Mouse (Mus musculus) brain, embryonic 18.5 days (tissue): Measurements from ENCODE around the gene Tmem101.

Source experiments
- DNase-seq: peaks from one replicate; pipeline ENCODE4 v3.0.0-alpha.2; 2012; ENCODE audit warnings: low read depth, low spot score

The Tmem101 gene

DNA sequence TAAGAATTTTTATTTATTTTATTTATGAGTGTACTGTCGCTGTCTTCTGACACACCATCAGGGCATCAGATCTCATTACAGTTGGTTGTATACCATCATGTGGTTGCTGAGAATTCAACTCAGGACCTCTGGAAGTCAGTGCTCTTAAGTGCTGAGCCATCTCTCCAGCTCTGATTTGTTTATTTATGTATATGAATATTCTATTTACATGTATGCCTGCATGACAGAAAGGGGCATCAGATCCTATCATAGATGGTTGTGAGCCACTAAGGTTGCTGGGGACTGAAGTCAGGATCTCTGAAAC is 534 bp upstream of the Tmem101 start:
- no peak for DNase-seq

DNA sequence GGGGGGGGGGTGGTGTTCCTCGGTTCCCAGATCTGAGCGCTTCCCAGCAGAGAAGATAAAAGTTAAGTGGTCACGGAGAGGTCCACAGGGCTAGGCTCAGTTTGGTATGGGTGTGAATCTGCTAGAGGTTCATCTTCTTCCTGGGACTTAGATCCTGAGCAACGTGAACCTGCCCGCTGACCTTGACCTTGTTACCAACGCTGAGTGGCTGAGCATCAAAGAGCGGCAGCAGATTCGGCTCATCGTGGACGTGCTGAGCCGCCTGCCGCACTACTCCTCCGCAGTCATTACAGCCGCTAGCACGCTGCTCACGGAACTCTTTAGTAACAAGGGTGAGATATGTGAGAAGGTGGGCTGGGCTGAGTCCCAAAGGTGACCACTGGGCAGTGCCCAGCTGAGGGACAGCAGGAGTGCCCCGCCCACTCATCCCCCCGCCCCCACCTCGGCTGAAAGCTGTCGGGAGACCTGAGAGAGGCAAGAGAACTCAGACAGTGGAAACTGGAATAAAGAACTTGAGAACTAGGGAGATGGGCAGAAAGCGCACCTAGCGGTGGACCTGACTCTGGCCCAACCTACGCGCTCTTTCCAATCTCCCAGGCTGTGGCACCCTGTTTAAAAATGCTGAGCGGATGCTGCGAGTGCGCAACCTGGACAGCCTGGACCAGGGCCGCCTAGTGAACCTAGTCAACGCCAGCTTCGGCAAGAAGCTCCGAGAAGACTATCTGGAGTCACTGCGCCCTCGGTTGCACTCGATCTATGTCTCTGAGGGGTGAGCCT is 8.8 kb downstream of the Tmem101 start:
- DNase-seq: no peak

DNA sequence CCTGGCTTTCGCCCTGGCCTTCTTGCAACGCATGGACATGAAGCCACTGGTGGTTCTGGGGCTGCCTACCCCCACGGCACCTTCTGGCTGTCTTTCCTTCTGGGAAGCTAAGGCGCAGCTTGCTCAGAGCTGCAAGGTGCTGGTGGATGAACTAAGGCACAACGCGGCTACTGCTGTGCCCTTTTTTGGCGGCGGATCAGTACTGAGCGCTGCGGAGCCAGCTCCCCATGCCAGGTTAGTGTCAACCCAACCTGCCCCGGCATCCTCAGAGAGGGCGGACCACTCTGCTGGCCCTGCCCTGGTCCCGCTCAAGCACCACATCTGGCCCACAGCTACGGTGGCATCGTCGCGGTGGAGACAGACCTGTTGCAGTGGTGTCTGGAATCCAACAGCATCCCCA is 9.7 kb downstream of the Tmem101 start:
- DNase-seq: no peak

DNA sequence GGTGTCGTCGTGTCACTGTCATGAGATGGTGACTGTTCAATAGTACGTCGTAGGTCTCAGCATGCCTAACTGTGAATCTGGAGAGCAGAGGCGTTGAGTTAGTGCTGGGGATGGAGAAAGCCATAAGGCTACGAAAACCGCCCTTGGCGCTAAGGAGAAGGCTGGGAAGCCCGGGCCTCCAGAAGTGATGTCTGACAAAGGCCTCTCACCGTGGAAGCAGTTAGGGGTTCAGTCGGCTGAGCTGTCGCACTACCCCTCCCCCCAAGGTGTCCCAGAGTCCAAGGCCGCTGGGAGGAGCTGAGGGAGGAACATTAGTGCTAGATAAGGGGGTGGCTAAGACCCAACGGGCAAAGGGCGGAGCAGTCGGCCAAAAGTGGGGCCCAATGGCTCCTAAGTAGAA is 10.2 kb downstream of the Tmem101 start:
- DNase-seq: no peak

DNA sequence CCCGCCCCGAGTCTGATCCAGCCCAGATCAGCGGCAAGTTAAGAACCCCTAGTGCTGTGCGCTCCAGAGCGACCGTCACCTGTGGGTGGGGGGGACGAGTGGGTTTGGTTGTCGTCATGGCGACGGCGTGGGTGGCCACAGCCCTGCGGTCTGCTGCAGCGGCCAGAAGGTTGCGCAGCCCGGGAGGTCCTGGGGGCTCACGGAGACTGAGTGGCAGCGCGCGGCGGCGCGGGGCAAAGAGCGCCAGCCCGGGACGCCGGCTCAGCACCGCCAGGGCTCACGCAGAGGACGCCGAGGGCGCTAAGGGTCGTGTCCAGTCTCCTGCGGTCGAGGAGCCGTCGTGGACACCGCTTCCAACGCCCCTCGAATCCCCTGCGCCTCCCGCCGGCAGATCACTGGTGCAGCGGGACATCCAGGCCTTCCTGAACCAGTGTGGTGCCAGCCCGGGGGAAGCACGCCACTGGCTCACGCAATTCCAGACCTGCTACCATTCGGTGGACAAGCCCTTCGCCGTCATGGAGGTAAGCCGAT is 10.7 kb downstream of the Tmem101 start, which contains the start of gene Nags:
Gene Nags, plus strand, starts transcription at position 43 of the 531 bp plus-strand sequence.
- no peak for DNase-seq

DNA sequence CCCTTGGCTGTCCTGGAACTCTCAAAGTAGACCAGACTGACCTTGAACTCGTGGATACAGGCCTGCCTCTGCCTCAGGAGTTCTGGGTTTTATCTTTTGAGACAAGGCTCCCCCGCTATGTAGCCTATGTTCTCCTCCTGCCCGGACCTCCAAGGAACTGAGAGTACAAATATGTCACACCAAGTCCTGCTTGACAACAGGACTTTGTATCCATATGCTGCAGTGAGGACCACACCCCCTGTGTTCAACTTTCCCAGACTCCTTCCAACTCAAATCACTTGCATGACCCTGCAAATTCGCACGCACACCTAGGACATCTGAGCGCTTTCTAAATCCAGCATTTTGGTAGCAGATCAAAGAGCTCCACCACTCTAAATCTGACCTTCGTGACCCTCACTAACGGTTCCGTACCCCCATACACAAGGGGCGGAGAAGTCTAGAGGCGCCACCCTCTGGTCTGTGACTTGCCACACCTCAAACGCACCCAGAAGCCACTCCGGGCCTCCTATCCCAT is 11.2 kb downstream of the Tmem101 start:
- DNase-seq: no peak

DNA sequence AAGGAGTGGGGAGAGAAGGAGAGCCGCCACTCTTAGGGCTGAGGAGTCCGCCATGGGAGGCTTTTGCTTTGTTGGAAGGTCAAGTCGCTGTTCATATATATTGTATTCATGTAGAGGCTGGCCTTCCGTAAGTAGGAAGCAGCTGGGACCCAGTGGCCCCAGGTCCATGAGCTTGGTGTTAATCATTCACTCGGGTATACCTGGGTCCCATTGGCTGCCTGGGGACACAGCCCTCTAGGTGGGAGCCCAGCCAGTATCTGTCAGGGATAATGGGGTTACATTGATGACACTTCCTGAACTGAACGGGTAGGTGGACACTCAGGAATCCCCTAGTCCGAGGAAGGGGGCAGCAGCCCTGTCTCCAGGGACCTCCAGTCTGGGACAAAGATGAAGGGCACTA is 13.8 kb downstream of the Tmem101 start:
- no peak for DNase-seq

DNA sequence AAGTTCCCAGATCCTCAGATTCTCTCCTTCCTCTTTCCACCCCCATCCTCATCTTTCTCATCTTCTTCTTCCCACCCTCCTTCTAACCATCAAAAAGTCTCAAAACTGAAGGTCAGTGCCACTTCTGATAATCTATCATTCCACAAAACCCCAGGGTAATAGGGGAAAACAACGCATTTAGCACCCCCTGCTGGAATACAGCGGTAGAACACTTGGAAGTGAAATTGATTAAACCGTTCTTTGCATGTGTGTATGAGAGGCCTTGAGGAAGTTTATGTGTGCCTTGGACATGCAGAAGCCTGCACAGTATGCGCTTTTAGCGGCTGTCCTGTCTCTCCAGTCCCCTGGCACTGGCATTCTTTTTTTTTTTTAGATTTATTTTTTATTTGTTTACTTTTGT is 15.7 kb downstream of the Tmem101 start:
- peak; percentile 16 for DNase-seq

DNA sequence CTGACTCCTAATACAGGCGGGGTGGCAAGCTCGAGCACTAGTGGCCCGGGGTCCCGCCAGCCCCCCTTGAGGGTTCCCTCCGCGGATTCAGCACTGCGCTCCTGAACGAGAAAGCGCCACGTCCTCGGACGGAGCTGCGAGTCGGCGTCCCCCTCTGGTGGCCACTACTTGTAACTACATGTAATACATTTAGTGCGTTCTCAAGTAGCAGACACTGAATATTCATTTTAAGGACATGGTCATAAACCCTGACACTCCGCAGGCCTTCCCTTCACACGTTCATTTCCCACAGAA is 17.8 kb downstream of the Tmem101 start:
- peak; percentile 24 for DNase-seq

DNA sequence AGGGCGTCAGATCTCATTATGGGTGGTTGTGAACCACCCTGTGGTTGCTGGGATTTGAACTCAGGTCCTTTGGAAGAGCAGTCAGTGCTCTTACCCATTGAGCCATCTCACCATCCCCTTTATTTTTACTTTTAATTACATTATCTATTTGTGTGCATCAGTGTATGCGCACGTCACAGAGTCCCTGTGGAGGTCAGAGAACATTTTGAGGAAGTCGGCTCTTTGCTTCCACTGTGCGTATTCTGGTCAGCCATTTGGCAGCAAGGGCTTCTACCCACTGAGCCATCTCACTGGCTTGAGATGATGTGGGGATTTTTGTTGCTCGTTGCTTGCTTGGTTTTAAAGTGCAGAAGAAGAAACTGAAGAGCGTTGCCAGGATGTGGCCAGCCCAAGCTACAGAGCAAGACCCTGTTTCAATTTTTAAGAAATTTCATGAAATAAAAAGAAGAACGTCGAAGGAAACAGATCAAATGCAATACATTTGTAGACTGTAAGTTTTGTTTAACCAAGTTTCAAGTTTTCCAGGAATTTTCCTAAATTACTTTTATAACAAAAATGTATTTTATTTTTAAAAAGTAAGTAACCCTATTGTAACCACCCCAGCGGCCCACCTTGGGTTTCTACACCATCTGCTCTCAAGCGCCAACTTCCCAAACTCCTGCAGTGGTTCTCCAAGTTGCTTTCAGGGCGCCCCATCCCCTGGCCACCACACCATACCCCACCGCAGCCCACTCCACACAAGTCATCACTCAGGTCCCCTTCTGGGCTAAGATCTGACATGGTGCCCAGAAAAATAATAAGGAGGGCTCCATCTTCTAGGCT is 18.4 kb downstream of the Tmem101 start:
- no peak for DNase-seq

DNA sequence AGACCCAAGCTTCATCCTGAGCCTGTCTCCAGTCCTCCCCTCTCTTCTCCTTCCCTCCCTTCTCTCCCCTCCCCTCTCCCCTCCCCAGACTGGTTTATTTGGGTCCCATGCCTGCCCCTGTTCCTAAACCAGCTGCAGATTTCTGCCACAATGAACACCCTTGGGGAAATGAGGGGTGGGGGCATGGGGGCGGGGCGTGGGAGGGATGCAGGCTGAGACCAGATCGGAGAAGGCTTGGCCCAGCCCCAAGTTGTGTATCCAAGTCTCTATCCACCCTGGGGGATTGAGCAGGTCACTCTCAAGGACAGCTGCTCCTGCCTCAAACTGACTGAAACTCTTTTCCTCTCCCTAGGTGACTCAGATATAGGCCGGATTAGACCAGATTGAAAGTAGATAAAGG is 21.7 kb downstream of the Tmem101 start:
- DNase-seq: no peak

DNA sequence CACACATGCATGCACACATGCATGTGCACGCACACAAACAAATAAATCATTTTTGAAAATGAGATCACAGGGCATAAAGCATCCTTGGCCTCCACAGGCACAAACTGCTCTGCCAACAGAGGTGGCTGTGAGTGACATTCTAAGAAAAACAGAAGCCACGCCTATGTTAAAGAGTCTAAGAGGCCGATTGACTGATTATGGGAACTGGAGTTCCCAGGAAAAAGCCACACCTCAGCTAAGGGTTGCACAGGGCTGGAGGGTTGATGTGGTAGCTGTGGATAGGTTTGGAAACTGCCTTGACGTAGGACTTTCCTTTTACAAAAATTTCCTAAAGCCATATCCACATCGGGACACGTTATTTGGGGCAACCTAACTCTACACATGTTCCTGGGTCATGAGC is 38.8 kb downstream of the Tmem101 start:
- DNase-seq: no peak

DNA sequence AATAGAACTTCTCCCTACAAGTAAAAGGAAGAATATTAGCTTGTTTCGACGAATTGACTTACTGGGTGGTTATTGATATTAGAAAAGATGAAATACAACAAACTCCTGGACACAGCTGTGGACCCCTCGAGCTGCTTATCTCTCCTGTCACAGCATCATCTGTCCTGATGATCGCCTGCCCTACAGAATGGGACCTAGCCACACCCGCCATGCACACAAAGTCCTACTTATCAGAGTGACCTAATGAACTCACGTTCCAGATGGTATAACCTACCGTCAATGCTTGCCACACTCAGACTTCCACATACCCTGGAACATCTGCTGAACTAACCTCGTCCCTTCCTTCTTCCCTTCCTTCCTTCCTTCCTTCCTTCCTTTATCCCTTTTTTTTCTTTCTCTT is 40.0 kb downstream of the Tmem101 start:
- no peak for DNase-seq

DNA sequence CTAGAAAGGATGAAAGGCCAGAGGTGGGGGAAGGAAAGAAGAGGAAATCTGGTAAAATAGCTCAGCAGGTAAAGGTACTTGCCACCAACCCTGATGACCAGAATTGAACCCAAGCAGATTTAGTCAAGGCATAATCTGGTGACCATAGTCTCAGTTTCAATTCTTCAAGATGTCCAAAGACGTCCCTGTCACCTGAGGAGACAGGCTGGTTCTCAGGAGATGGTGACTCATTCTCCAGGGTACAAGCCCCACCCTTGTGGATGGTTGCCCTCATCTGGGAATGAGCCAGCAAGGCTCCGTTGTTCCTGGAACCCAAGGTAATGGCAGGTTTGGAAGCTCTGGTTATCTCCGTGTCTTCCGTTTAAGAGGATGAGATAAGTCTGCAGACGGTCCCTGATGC is 44.6 kb downstream of the Tmem101 start:
- no peak for DNase-seq

DNA sequence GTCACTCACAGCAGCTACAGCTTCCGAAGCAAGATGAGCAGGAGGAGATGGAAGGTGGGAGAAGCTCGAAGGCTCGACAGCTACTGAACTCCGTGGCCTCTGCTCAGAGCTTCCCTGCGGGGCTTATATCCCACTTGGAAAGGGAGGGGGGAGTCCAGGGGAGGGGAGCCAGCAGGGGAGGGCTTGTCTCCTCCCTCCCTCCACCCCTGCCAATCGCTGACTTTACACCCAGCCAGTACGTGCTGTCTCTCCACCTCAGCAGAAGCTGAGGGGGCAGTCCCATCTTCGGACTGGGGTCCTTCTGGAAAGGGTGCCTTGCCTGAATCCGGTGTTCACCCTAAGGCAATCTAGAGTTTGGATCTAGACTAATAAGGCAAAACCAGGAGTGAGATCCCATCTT is 48.5 kb downstream of the Tmem101 start, which contains the start of gene Pyy:
Gene Pyy, minus strand, starts transcription at position 101 of the 400 bp plus-strand sequence.
- DNase-seq: no peak

DNA sequence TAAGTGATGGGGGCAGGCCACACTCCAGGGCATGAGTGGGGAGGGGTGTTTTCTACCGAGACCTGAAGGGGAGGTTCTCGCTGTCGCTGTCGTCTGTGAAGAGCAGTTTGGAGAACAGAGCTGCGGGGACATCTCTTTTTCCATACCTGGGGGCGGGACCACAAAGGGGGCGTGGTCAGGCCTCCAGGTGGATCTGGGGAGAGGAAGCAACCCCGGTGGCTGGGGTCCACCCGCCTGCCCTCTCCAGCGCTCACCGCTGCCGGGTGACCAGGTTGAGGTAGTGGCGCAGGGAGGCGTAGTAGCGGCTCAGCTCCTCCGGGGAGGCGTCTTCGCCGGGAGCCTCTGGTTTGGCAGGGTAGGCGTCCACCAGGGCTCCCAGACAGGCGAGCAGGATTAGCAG is 49.3 kb downstream of the Tmem101 start:
- no peak for DNase-seq
